Mouse (Mus musculus) CD4-positive, CD25-positive, alpha-beta regulatory T cell, adult 4 months (primary cell): ENCODE measurements around the gene Cep97. TPM values are rescaled to one million over a fixed set of nuclear protein-coding genes. Genes with fewer than 3 reads are reported as not detected.

Experiments used
- ATAC-seq: one replicate; pipeline ENCODE4 v1.8.0; 2017
- polyA plus RNA-seq, 2 experiments: library from polyadenylated mRNA; unstranded; fragments of 100-300 nt; shearing (Covaris generic); gene quantifications; one replicate each; pipeline ENCODE4 v1.2.1; 2017

Cep97 gene
- polyA plus RNA-seq, 2 experiments from 2014 or later, result 24.5 to 30.9 TPM

DNA sequence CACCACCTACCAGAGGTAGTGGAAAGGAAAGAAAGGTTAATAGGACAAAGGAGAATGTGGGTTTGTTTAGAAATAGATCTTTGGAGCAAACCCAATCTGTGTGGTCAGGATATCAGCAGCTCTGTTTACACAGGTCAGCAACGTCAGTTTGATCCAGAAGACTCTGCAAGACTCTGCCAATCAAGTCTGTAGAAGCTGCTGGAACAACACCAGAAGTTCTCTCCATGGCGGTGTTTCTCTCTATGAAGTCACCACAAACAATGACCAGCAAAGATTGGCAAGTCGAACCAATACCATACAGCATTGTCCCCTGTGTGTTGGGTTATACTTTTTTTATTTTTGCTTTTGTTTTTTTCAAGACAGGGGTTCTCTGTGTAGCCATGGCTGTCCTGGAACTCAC, 12.6 kb upstream of the Cep97 start:
- ATAC-seq, result no peak

DNA sequence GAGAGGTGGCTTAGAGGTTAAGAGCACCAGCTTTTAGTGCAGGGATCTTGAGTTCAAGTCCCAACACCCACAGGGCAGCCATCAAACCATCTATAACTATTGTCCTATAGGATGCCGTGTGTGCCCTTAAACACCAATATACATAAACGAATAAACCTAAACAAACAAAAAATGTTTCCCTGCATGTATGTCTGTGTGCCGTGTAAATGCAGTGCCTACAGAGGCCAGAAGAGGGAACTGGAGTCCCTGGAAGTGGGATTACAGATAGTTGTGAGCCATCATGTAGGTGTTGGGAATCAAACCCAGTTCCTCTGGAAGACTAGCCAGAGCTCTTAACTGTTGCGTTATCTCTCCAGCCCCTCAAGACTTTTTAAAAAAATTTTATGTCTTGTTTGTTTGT, 6.1 kb upstream of the Cep97 start:
- no peak for ATAC-seq

DNA sequence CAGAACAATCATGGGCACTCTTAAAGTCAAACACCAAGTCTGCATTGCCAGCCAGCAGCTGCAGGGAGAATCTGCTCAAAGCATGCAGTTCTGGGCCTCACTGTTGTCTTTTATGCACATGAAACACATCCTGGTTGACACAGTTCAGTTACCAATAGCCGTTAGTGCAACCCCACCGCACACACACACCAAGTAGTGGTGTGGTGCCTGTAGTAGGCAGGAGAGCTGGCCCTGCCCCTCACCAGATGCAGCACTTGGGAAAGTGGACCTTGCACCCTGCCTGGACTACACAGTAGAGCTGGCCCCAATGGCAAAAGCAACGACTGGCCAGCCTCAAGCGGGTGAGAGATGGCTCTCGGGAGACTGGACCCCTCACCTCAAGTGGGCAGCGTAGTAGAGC, 5.0 kb upstream of the Cep97 start:
- ATAC-seq, result no peak

DNA sequence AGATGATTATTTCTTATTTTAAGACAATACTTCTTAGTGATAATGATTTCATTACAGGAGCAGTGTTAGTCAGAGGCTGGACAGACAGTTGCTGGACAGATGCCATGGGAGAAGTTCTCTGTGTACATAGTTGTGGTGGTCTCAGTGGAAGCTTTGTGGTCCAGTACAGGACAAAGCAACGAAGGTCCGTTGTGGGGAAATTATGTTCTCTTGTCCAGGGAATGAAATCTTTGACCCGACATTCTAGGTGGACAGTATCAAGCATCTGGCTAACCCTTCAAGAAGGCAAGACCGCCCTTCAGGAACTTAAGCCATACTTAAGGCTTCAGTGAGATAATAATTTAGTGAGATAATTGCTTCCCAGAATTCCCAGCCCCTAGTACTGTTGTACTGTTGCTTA, 4.1 kb upstream of the Cep97 start:
- ATAC-seq, result no peak

DNA sequence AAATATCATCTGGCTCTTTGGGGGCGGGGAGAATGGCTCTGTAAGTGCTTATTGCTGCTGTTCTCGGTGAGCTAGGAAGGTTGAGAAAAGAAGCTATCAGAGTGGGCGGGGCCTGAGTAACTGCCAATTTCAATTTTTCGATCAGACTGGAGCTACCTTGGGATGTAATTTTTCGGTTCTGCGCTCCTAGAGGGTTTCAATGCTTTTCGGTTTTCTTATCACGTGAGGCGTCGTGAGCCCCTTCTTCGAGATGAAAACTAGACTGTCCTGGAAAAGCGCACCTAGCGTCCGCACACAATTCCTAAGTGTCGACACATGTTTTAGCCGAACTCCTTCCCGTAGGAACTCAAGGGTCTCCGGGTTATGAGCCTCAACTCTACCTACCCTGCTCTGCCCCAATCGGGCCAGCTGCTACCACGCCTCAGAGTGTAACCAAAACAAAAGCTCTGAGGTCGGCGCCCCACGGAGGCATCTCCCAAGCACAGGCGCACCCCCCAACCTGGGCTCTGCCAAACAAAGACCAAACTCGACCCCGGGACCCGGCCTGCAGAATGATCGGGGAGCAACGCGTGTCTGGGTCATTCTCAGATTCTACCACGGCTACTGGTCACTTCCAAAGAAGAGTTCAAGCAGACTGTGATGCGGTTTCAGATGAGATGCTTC, 843 bp downstream of the Cep97 start:
- ATAC-seq, result peak; percentile 30

DNA sequence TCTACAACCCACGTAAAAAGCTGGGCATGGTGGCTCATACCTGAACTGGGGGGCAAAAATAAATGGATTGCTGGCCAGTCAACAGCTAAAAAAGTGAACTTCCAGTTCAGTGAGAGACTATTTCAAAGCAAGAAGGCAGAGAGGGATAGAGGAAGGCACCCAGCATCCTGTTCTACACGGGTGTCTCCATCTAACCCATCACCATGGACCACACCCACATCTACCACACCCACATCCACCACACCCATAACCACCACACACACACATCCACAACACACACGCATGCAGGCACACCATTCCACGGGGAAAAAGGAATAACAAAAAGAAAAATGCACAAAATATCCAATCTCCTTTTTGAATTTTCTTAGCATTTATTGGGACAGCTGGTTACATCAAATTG, 10.6 kb downstream of the Cep97 start:
- peak; percentile 78 for ATAC-seq

DNA sequence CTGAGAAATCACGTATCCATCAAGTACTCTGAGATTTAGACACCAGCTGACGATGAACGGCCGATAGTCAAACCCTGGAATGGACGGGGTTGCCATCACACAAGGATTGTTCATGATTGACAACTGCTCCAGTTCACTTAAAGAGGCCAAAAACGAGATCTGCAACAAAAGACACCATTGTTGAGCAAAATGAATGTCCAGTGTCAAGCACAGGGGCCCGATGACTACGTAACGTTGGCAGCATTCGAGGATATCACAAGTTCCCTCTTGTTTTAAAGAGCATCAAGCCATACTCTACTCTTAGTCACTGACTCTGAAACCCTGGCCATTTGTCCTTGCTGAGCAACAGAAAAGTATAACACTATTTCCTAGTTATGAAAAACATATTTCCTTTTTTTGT, 12.6 kb downstream of the Cep97 start:
- no peak for ATAC-seq

DNA sequence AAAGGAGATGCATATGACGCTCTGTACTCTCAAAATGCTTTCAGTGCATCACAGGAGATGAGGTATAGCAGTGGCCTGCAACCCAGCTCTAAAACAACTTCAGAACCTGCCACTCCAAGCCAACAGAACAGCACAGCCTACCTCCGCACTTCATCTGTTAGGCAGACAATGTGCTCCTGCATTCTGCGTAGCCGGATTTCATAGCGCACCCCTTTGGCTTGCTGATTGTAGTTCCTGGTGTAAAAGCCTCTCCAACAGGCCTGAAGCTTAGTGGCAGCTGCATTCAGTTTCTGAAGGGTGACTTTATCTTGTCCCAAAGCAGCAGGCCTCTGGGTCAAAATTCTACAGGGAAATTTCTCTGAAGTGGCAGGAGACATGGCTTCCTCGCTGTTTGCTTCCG, 19.9 kb downstream of the Cep97 start:
- no peak for ATAC-seq

DNA sequence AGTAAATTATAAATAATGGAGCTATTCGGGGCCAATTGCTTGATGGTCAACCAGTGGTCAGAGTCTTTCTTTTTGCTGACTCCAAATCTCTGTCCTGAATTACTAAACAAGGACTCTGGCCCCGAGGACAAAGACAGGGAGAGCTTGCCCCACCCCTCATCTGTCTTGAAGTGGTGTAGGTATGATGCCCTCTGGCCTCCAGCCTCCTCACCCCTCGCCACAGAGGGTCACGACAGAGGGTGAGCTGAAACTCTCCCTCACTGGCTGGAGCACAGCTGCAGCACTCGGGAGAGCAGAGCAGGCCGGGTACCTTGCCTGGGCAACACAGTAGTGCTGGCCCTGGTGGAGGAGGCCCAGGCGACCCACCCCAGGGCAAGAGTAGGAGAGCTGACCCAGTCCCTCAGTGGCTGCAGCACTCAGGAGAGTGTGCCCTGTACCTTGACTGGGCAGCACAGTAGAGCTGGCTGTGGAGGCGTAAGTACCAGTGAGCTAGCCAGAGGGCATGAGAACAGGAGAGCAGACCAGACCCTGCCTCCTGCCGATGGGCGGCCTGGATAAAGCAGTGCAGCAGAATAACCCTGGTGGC, 24.4 kb downstream of the Cep97 start:
- ATAC-seq, result no peak

DNA sequence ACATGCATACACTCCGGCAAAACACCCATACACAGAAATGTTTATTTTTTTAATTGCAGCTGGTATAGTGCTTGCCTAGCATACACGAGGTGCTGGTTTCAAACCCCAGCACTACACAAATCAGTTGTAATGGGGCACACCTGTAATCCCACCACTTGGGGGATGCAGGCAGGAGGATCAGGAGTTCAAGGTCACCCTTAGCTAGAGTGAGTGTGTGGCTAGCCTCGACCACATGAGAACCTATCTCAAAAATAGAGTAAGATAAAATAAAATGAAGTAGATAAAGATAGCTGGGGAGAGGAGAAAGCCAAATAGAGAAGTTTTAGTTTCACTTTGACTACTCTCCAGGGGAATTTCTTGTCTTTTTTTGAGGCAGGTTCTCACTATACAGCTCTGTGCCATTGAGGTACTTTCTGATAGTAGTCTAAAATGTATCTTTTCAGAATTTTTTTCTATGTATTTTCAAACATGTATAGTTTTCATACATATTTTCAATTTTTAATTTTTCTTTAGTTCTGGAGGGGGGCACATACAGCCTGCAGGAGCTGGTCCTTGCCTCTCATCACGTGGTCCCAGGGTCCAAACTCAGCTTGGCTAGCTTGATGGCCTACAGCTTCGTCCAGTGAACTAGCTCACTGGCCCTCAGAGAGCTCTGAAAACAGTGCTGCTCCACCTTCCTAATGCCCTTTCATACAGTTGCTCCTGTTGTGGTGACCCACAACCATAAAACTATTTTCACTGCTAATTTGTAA, 27.6 kb downstream of the Cep97 start:
- ATAC-seq, result peak; percentile 88

DNA sequence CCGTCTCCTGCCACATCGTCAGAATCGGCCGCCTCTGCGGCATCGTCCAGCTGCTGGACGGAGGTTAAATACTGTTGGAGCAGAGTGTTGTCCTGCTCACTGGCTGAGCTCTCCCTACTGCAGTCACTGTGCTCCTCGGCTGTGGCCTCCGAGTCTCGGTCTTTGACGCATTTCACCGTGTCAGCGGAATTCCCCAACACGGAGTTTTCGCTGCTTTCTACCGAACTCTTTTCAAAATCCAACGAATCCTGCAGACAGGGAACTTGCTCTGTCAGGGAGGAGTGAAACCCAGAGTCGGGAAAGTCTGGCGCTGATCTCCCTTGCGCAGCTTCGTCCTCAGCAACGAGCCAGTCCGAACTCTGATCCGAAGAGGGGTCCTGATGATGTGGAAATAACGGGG, 29.3 kb downstream of the Cep97 start:
- ATAC-seq, result no peak

DNA sequence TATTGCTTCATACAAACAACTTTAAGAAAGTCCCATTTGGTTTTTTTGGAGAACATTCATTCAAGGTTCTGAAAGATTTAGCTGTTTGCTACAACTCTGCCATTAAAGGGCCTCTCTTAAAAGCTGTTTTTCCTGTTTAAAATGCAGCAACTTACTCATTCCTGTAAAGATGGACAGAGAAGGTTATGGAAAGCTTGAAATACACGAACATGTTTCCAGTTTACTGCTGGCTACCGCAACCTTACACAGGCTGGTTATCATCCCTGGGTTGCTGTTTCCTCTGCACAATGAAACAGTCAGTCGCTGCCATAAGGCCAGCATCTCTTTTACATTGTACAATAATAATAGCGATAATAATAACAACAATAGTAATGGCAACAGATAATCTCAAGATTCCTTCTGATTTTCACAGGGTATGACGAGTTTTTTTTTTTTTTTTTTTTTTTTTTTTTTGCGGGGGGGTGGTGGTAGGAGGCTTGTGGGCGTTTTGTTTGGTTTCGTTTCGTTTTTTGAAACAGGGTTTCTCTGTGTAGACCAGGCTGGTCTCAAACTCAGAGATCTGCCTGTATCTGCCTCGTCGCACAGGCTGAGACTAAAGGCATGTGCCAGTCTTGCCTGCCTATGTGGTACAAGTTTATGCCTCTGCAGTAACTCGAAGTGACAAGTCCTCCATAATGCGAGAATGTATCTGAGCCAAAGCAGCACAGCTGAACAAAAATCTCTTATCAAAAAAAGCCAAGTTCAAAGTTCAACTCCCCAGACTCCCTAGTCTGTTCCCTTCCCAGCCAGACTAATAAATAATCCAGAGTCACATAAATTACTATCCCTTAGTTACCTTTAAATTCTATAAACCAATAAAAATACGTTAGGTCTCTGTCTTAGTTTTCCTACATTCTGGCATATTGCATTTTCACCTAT, 32.6 kb downstream of the Cep97 start:
- no peak for ATAC-seq

DNA sequence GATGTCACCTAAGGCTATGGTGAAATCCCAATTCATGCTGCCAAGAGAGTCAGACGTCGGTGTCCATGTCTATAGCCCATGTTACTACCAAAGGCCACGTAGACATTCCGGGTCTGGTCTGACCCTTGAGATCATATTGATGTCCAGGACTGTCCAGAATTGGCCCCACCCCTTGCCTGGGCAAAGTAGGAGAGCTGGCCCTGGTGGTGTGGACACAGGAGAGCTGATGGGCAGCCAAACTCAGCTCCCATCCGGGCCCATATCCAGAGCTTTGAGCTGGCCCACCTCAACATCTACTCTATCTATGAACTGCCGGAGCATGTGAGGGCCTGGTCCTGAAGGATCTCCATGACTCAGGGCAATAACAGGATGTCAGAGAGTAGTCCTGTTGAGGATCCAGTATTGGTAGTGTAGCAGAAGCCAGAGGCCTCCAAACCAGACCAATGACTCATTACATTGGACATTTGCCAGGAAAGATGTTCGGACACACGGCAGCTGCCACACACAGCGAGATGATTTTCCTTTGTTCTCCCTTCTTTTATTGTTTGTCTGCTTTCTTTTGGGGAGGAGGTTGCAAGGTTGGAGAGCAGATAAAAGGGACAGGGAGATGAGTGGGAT, 36.2 kb downstream of the Cep97 start:
- no peak for ATAC-seq

DNA sequence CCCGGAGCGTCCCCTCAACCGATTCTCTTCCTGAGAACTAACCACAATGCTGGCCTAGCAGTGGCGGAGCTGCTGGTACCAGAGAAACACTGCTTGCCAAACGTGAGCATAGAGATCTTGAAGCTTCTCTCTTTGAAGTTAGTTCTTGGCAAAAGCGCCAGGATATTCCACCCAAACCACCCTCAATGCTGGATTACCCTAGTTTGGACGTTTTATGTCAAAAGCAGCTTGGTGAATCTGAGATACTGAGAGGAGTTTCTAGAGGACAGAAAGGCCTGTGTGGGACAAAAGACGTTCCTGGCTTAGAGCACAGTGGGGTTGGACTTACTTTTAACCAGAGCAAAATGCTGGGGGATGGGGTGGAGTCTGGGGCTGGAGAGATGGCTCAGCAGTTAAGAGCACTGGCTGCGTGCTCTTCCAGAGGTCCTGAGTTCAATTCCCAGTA, 39.0 kb downstream of the Cep97 start:
- peak; percentile 27 for ATAC-seq

DNA sequence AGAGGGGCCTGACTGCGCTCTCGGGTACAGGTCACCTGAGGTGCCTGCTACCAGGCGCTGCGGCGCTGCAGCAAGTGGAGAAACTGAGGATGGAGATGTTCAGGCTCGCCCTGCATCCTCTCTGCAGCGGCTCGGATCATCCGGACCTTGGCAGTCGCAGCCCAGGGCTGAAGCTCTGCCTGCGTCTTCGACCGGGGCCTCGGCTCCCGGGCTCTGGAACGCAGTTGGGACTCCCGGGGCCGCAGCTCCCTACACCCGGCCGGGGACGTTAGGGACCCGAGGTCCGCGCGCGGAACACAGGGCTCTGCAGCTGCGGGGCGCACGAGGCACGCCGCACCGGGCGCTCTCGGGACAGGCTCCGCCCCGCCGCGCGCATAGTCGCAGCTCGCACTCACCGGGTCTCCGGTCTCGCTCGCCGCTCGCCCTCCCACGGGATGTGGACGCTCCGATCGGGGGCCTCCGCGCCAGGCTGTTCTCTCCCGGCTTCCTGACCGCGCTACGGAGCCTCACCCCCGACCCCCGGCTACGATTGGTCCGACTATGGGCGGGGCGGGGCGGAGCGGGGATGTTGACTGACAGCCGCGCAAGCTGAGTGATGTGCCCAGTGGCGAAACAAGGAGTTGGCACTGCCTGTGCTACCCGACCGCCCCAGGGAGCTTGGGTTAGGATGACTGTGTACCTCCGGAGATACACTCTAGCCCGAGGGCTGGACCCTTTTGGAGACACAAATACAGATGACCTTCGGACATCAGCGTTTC, 39.6 kb downstream of the Cep97 start, which contains the start of gene Nxpe3:
Gene Nxpe3 (minus strand): TSS at position 393 of the 758 bp plus-strand sequence.
- ATAC-seq, result peak; percentile 84

DNA sequence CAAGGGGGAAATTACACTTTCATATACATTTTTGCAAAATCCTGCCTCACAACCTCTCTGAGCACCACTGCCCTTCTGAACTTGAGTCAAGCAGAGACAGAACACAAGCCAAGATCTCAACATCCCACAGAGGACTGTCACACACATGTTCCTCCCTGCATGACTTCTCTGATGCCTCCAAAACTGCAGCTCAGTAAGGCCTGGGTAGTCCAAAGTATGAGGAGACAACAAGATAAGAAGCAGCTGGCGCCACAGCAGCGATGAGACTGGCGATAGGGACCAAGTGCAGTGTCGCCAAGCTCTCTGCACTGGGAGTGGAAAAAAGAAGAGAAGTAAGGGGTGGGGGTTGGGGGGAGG, 40.1 kb downstream of the Cep97 start:
- peak; percentile 2 for ATAC-seq

DNA sequence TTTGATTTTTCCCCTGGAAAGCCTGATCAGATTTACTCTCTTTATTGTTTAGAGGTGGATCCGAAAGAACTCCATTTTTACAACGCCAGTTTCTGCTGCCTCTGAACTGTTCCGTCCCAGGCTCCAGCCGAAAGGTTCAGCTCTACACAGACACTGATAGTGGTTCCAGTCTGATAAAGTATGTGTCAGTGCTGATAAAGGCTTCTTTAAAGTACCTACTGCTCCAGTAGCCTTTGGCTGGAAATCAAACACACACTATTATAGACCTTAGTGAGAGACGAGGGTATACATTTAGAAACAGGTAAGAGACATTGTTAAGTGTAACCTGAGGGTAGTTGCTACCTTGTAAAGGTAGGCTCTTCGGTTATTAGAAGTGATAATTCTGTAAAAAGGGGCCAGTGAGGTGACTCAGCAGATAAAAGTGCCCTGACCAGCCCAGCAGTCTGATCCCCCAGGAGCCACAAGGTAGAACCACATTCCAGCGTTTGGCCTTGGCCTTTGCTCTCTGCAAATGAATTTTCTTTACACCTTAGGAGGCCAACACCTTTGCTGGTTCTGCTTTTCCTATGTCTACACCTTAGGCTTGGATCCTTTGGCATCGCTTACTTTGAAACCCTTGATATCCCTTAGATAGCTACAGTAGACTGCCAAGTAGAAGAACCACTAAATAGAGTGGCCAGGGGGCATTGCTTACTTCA, 41.1 kb downstream of the Cep97 start:
- ATAC-seq, result no peak

DNA sequence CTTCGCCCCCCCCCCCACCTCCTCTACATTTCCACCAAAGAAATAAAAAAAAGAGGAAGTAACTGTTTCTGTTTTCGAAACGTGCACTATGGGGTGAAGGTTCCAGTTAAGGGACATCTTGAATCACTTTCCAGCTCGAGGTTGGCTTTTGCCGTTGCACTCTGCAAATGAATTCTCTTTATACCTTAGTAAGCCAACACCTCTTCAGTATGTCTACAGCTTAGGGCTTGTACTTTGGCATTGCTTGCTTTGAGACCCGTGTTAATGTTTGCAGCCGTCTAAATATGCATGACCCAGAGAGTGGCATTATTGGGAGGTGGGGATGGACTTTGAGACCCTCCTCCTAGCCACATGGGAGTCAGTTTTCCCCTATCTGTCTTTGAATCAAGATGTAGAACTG, 42.2 kb downstream of the Cep97 start:
- ATAC-seq, result no peak

DNA sequence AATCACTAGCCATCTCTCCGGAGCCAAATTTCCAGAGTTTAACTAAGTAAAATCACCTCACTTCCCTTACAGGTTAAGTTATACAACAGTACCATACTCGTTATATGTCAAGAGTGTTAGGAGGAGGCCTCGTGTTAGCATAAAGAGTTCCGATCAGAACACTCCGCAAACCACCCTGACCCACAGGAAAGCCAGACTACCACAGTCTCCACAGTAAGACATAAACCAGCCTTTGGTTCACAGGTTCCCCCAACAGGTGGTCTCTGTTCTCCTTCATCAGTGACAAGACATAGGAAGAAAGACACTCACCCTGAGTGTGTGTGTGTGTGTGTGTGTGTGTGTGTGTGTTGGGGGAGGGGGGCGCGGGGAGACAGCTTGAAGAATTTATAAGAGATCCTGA, 43.3 kb downstream of the Cep97 start:
- ATAC-seq, result no peak

DNA sequence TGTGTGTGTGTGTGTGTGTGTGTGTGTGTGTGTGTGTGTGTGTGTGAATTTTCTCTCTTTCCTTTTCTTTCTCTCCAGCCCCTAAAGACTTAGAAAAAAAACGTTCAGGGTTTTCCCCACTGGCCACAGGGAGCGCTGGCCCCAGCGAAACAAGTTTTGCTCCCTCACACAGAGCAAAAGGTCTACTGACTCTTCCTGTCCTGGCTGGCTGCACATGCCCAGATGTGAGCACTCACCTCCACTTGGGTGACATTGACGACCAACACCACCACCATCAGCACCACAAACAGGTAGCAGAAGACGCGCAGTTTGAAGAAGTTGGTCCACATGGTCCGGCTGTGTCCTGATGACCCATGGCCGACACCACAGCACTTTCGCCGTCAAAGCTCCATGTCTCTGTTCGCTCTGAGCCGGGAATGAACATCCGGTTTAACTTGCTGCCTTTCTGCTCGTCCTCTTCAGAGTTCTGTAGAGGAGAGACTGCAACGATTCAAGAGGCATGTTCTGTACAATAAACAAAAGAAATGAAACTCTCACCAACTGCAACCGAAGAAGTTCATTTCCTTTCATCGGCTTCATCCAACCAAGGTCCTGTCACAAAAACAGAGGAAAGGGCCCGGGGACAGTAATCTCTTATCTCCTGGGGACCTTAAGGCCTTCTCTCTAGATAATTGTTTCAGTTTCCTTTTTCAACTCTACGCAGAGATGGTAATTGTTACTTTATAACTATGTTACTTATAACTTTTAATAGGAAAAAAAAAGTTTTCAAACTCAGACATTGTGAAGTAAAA, 44.1 kb downstream of the Cep97 start:
- ATAC-seq, result peak; percentile 9
